Mouse (Mus musculus) heart, adult 2 months (tissue): ENCODE results near the gene Acap2.

ENCODE experiments used
- CTCF ChIP-seq: fragments of 200-600 bp; IDR thresholded peaks from 2 replicates; pipeline ENCODE4 v1.8.1; 2022; ENCODE audit warnings: antibody characterized with exemption, mild to moderate bottlenecking, moderate library complexity
- EP300 ChIP-seq: fragments of 200-500 bp; IDR thresholded peaks from 2 replicates; pipeline ENCODE4 v1.6.1; 2011; ENCODE audit warnings: low read depth, low read length, control low read depth; ENCODE audit not compliant: insufficient read depth
- POLR2A ChIP-seq: fragments of 200-500 bp; IDR thresholded peaks from 2 replicates; pipeline ENCODE4 v1.6.1; 2011; ENCODE audit warnings: mild to moderate bottlenecking, low read depth, low read length, control low read depth; ENCODE audit not compliant: insufficient read depth

GRCm38 (mm10) chr16:31167934-31168333 lies 33.1 kb downstream of the Acap2 start:
- TF ChIP-seq CTCF (no peak), POLR2A (no peak), EP300 (no peak)
